Mouse (Mus musculus): ENCODE data around the gene Trappc6a. TPM values are rescaled to one million over a fixed set of nuclear protein-coding genes. Genes with fewer than 3 reads are reported as not detected.

Gene Trappc6a
- polyA plus RNA-seq, 1 experiment from 2014 or later: 63.7 TPM

DNA sequence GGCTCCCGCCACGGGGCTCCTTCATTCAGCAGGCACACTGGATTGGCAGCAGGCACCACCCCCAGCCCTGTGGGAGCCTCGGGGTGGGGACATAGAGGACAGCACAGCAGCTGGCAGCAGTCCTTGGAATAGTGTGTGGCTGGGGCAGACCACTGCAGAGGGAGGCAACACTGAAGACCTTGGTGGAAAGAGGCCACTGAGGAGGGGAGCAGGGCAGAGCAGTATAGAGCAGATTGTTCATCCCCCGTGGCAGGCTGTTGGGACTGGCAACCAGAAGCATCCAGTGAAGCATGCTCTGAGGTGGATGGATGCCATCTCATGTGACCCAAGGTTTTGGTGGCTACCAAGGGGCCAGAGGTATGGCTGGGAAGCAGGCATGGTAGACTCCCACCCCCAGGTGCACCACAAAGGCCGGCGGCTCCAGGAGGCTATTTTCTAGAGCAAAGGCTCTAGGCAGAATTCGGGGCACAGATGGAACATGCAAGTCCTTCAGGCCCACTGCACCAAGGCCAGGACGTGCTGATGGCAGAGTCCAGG, 34.0 kb downstream of the Trappc6a start:
- Histone ChIP-seq H3K27ac (ENCODE audit: low read depth, low read length) (no peak overlapping the region), H3K4me1 (ENCODE audit: control insufficient read depth, insufficient read depth, low read length) (0 out of 2 replicates have a peak, but pooled peaks cover 7% of the 10 kb centered on the region), H3K4me3 (ENCODE audit: low read length) (no peak overlapping the region), H3K9ac (ENCODE audit: low read depth, low read length) (no peak overlapping the region), H3K4me2 (replicated peaks; ENCODE audit: low read depth, low read length) (no peak overlapping the region), H3K9me3 (ENCODE audit: control insufficient read depth, low read length) (no peaks in the 10 kb centered on the region), H3K36me3 (ENCODE audit: control insufficient read depth, insufficient read depth, low read length) (no peaks in the 10 kb centered on the region), H3K27me3 (ENCODE audit: control insufficient read depth, insufficient read depth, low read length) (no peaks in the 10 kb centered on the region)
- ATAC-seq (ENCODE audit: low FRiP score, low TSS enrichment): 0 out of 2 replicates have a peak, but pooled peaks have one; percentile 25
- WGBS: 69% methylated on average over 8 of the region's 8 CpGs

GRCm38 (mm10) chr7:19543584-19543983, 35.4 kb downstream of the Trappc6a start:
- Histone ChIP-seq H3K4me1 (ENCODE audit: control insufficient read depth, insufficient read depth, low read length) (0 out of 2 replicates have a peak, but pooled peaks cover 7% of the 10 kb centered on the region), H3K36me3 (ENCODE audit: control insufficient read depth, insufficient read depth, low read length) (no peaks in the 10 kb centered on the region), H3K9me3 (ENCODE audit: control insufficient read depth, low read length) (no peaks in the 10 kb centered on the region), H3K4me2 (replicated peaks; ENCODE audit: low read depth, low read length) (no peak overlapping the region), H3K4me3 (ENCODE audit: low read length) (no peak overlapping the region), H3K27ac (ENCODE audit: low read depth, low read length) (no peak overlapping the region), H3K9ac (ENCODE audit: low read depth, low read length) (no peak overlapping the region), H3K27me3 (ENCODE audit: control insufficient read depth, insufficient read depth, low read length) (no peaks in the 10 kb centered on the region)
- no peak for ATAC-seq (ENCODE audit: low FRiP score, low TSS enrichment)
- 52% methylated on average over 6 of the region's 6 CpGs for WGBS

- H3K27me3 ChIP-seq (ENCODE audit: control insufficient read depth, insufficient read depth, low read length): no peaks in the 10 kb centered on the region
- WGBS: 47% methylated on average over 3 of the region's 3 CpGs
- 0 out of 2 replicates have a peak, but pooled peaks cover 7% of the 10 kb centered on the region for H3K4me1 ChIP-seq (ENCODE audit: control insufficient read depth, insufficient read depth, low read length)
- H3K36me3 ChIP-seq (ENCODE audit: control insufficient read depth, insufficient read depth, low read length): no peaks in the 10 kb centered on the region
- H3K27ac ChIP-seq (ENCODE audit: low read depth, low read length): no peak overlapping the region
- H3K9ac ChIP-seq (ENCODE audit: low read depth, low read length): no peak overlapping the region
- ATAC-seq (ENCODE audit: low FRiP score, low TSS enrichment): no peak
- H3K9me3 ChIP-seq (ENCODE audit: control insufficient read depth, low read length): no peaks in the 10 kb centered on the region
- no peak overlapping the region for H3K4me3 ChIP-seq (ENCODE audit: low read length)
- H3K4me2 ChIP-seq (replicated peaks; ENCODE audit: low read depth, low read length): no peak overlapping the region
Measured at GRCm38 (mm10) chr7:19546007-19546406, 37.8 kb downstream of the Trappc6a start.

DNA sequence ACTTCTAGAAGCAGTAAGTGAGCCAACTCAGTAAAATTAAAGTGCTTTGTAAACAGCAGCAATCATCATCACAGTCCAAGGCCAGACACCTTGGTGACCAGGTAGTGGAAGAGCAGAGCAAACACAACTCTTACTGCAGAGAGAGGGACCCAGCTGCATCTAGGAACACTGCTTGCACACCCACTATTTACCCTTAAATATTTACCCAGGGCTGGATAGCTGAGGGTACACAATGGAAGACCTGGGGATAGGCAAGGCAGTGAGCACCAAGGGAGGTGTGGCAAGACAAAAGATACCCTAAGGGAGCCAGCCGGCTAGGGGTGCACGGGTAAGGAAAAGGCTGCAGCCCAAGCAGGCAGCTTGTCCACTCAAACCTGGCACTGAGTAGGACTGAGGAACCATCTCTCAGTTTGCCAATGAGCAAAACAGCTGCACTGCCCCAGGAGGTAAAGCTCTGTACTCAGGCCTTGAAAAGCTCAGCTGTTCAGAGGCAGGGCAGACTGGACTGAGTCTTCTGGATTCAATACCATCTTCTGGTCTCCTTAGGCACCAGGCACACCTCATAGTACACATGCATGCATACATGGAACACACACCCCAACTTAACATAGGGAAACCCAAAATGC, 39.3 kb downstream of the Trappc6a start:
- no peak for ATAC-seq (ENCODE audit: low FRiP score, low TSS enrichment)
- H3K9me3 ChIP-seq (ENCODE audit: control insufficient read depth, low read length): no peaks in the 10 kb centered on the region
- no peaks in the 10 kb centered on the region for H3K4me1 ChIP-seq (ENCODE audit: control insufficient read depth, insufficient read depth, low read length)
- H3K4me2 ChIP-seq (replicated peaks; ENCODE audit: low read depth, low read length): no peak overlapping the region
- 90% methylated on average over 2 of the region's 2 CpGs for WGBS
- H3K27ac ChIP-seq (ENCODE audit: low read depth, low read length): no peak overlapping the region
- H3K9ac ChIP-seq (ENCODE audit: low read depth, low read length): no peak overlapping the region
- H3K36me3 ChIP-seq (ENCODE audit: control insufficient read depth, insufficient read depth, low read length): peaks cover 2% of the 10 kb centered on the region; the same call in 1 of the 2 replicates
- no peak overlapping the region for H3K4me3 ChIP-seq (ENCODE audit: low read length)
- H3K27me3 ChIP-seq (ENCODE audit: control insufficient read depth, insufficient read depth, low read length): no peaks in the 10 kb centered on the region

- no peaks in the 10 kb centered on the region for H3K27me3 ChIP-seq (ENCODE audit: control insufficient read depth, insufficient read depth, low read length)
- ATAC-seq (ENCODE audit: low FRiP score, low TSS enrichment): no peak
- no peaks in the 10 kb centered on the region for H3K4me1 ChIP-seq (ENCODE audit: control insufficient read depth, insufficient read depth, low read length)
- H3K4me2 ChIP-seq (replicated peaks; ENCODE audit: low read depth, low read length): no peak overlapping the region
- no peak overlapping the region for H3K4me3 ChIP-seq (ENCODE audit: low read length)
- WGBS: 84% methylated on average over 10 of the region's 10 CpGs
- no peak overlapping the region for H3K9ac ChIP-seq (ENCODE audit: low read depth, low read length)
- no peaks in the 10 kb centered on the region for H3K9me3 ChIP-seq (ENCODE audit: control insufficient read depth, low read length)
- peaks cover 15% of the 10 kb centered on the region for H3K36me3 ChIP-seq (ENCODE audit: control insufficient read depth, insufficient read depth, low read length)
- H3K27ac ChIP-seq (ENCODE audit: low read depth, low read length): no peak overlapping the region
Measured at GRCm38 (mm10) chr7:19549394-19549793, 41.2 kb downstream of the Trappc6a start.

GRCm38 (mm10) chr7:19551634-19552033, 43.4 kb downstream of the Trappc6a start:
- Histone ChIP-seq H3K4me2 (replicated peaks; ENCODE audit: low read depth, low read length) (no peak overlapping the region), H3K9me3 (ENCODE audit: control insufficient read depth, low read length) (no peaks in the 10 kb centered on the region), H3K4me3 (ENCODE audit: low read length) (no peak overlapping the region), H3K27me3 (ENCODE audit: control insufficient read depth, insufficient read depth, low read length) (no peaks in the 10 kb centered on the region), H3K27ac (ENCODE audit: low read depth, low read length) (no peak overlapping the region), H3K9ac (ENCODE audit: low read depth, low read length) (no peak overlapping the region), H3K4me1 (ENCODE audit: control insufficient read depth, insufficient read depth, low read length) (no peaks in the 10 kb centered on the region), H3K36me3 (ENCODE audit: control insufficient read depth, insufficient read depth, low read length) (peaks cover 17% of the 10 kb centered on the region)
- no peak for ATAC-seq (ENCODE audit: low FRiP score, low TSS enrichment)
- 75% methylated on average over 5 of the region's 5 CpGs for WGBS

DNA sequence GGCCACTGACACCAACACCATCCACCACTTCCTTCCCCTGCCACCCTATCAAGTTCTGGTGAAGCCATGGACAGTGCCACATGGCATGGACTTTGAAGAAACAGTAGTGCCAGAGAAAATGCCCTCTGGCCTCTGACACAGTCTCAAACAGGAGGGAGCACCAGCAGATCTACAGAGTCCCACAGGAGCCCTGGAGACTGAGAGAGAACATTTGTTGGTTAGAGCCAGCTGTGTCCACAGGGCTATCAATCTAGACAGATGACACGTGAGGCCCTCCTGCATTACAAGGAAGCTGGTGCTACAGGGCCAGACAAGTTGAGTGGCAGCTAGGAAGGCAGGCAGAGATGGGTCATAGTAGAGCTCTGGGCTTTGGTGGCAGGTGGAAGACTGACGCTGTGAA, 44.2 kb downstream of the Trappc6a start:
- ATAC-seq (ENCODE audit: low FRiP score, low TSS enrichment): no peak
- Histone ChIP-seq H3K36me3 (ENCODE audit: control insufficient read depth, insufficient read depth, low read length) (peaks cover 17% of the 10 kb centered on the region), H3K4me2 (replicated peaks; ENCODE audit: low read depth, low read length) (no peak overlapping the region), H3K9me3 (ENCODE audit: control insufficient read depth, low read length) (no peaks in the 10 kb centered on the region), H3K4me3 (ENCODE audit: low read length) (no peak overlapping the region), H3K27ac (ENCODE audit: low read depth, low read length) (no peak overlapping the region), H3K27me3 (ENCODE audit: control insufficient read depth, insufficient read depth, low read length) (no peaks in the 10 kb centered on the region), H3K4me1 (ENCODE audit: control insufficient read depth, insufficient read depth, low read length) (no peaks in the 10 kb centered on the region), H3K9ac (ENCODE audit: low read depth, low read length) (no peak overlapping the region)
- WGBS: 35% methylated on average over 2 of the region's 2 CpGs

DNA sequence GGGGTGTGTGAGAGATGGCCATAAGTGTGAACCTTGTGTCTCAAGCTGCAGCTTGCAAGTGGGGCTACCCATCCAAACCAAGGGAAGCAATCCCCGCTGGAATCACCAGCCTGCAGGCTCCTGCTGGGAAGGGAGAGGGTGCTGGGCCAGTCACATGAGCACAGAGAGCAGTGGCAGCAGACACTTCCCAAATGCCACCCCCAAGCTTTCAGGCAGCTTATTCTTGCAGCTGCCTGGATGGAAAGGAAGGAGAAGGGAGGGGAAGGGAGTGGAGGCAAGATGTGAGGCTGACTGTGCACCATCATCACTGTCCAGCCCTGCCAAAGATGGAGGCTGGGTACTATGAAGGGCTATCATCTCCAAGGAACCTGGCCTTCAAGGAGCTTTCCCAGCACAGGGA, 46.0 kb downstream of the Trappc6a start:
- 54% methylated on average over 1 of the region's 1 CpGs for WGBS
- H3K9ac ChIP-seq (ENCODE audit: low read depth, low read length): no peak overlapping the region; the same call in 1 of the 2 replicates
- H3K4me2 ChIP-seq (replicated peaks; ENCODE audit: low read depth, low read length): no peak overlapping the region
- peaks cover 22% of the 10 kb centered on the region for H3K36me3 ChIP-seq (ENCODE audit: control insufficient read depth, insufficient read depth, low read length)
- H3K27me3 ChIP-seq (ENCODE audit: control insufficient read depth, insufficient read depth, low read length): no peaks in the 10 kb centered on the region
- H3K27ac ChIP-seq (ENCODE audit: low read depth, low read length): no peak overlapping the region
- H3K9me3 ChIP-seq (ENCODE audit: control insufficient read depth, low read length): no peaks in the 10 kb centered on the region
- no peak for ATAC-seq (ENCODE audit: low FRiP score, low TSS enrichment)
- no peaks in the 10 kb centered on the region for H3K4me1 ChIP-seq (ENCODE audit: control insufficient read depth, insufficient read depth, low read length)
- no peak overlapping the region for H3K4me3 ChIP-seq (ENCODE audit: low read length)

DNA sequence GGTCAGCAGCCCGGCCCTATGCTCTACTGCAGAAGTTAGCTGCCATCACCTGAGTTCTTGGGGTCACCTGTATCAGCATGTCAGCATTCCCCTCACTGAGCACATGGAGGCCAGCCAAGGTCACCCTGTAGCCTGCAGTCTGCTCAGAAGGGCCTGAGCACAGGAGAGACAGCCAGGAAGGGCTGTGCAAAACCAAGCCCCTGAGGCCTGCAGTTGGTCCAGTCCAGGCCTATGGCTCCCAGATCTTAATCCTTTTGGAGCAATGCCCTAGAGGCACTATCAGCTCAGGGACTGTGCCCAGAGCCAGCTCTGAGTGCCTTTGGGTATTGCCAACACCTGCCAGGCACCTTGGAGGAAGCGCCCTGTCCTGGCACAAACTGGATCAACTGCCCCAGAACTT, 48.9 kb downstream of the Trappc6a start:
- Histone ChIP-seq H3K9ac (ENCODE audit: low read depth, low read length) (no peak overlapping the region), H3K36me3 (ENCODE audit: control insufficient read depth, insufficient read depth, low read length) (peaks cover 22% of the 10 kb centered on the region), H3K4me3 (ENCODE audit: low read length) (no peak overlapping the region)

More for the DNA sequence above, 48.9 kb downstream of the Trappc6a start:
- Histone ChIP-seq H3K4me1 (ENCODE audit: control insufficient read depth, insufficient read depth, low read length) (peaks cover 13% of the 10 kb centered on the region), H3K4me2 (replicated peaks; ENCODE audit: low read depth, low read length) (no peak overlapping the region), H3K27ac (ENCODE audit: low read depth, low read length) (no peak overlapping the region), H3K9me3 (ENCODE audit: control insufficient read depth, low read length) (no peaks in the 10 kb centered on the region), H3K27me3 (ENCODE audit: control insufficient read depth, insufficient read depth, low read length) (no peaks in the 10 kb centered on the region)
- no peak for ATAC-seq (ENCODE audit: low FRiP score, low TSS enrichment)
- 85% methylated on average over 2 of the region's 2 CpGs for WGBS
